Mouse (Mus musculus) stomach, embryonic 14.5 days (tissue): ENCODE results near the gene Gm1113. TPM values are rescaled to one million over a fixed set of nuclear protein-coding genes. Genes with fewer than 3 reads are reported as not detected.

ENCODE experiments used
- ATAC-seq: fragments of 200-750 bp; cut with Nextera tagmentation; 2 replicates; pipeline ENCODE4 v1.8.0; 2017; ENCODE audit warnings: low read depth, moderate TSS enrichment; ENCODE audit not compliant: insufficient number of reproducible peaks, insufficient read depth, low FRiP score
- H3K27ac ChIP-seq: fragments of 300-500 bp; sonication (generic); 2 replicates; pipeline ENCODE4 v1.5.1; 2014; ENCODE audit warnings: mild to moderate bottlenecking, low read length, moderate library complexity, mixed read lengths
- H3K27me3 ChIP-seq: fragments of 300-500 bp; sonication (generic); 2 replicates; pipeline ENCODE4 v1.6.1; 2014; ENCODE audit warnings: low read length, control low read depth, mixed read lengths; ENCODE audit not compliant: control insufficient read depth, insufficient read depth
- H3K36me3 ChIP-seq: fragments of 300-500 bp; sonication (generic); 2 replicates; pipeline ENCODE4 v1.6.1; 2014; ENCODE audit warnings: mild to moderate bottlenecking, control low read depth, low read length, moderate library complexity, mixed read lengths; ENCODE audit not compliant: control insufficient read depth, insufficient read depth
- H3K4me1 ChIP-seq: fragments of 300-500 bp; sonication (generic); 2 replicates; pipeline ENCODE4 v1.6.1; 2014; ENCODE audit warnings: low read length, control low read depth, mixed read lengths; ENCODE audit not compliant: control insufficient read depth, insufficient read depth
- H3K4me2 ChIP-seq: fragments of 300-500 bp; sonication (generic); replicated peaks from 2 replicates; pipeline ENCODE4 v1.6.1; 2014; ENCODE audit warnings: low read depth, low read length, control low read depth
- H3K4me3 ChIP-seq: fragments of 300-500 bp; sonication (generic); 2 replicates; pipeline ENCODE4 v1.5.1; 2014; ENCODE audit warnings: low read depth, low read length, control low read depth
- H3K9ac ChIP-seq: fragments of 300-500 bp; sonication (generic); replicated peaks from 2 replicates; pipeline ENCODE4 v1.6.1; 2014; ENCODE audit warnings: low read depth, mild to moderate bottlenecking, control low read depth, low read length, moderate library complexity, mixed read lengths
- H3K9me3 ChIP-seq: fragments of 300-500 bp; sonication (generic); 2 replicates; pipeline ENCODE4 v1.6.1; 2016; ENCODE audit warnings: low read depth, low read length, control low read depth; ENCODE audit not compliant: control insufficient read depth
- WGBS: fragments of 180-500 bp; shearing (Covaris S2); extraction: QIAGEN DNeasy Blood & Tissue Kit; methylation state at CpG from one replicate; pipeline ENCODE4 v1.1.7; 2014; 5-methylcytosine and 5-hydroxymethylcytosine counted together
- polyA plus RNA-seq: library from polyadenylated mRNA; unstranded; fragments of >200 nt; fragmentation: Nextera tagmentation; extraction: Ambion mirVana; gene quantifications from 2 replicates; pipeline ENCODE4 v1.2.1, GENCODE M21; 2014

Gm1113 gene
- polyA plus RNA-seq = not detected in 2 replicates

DNA sequence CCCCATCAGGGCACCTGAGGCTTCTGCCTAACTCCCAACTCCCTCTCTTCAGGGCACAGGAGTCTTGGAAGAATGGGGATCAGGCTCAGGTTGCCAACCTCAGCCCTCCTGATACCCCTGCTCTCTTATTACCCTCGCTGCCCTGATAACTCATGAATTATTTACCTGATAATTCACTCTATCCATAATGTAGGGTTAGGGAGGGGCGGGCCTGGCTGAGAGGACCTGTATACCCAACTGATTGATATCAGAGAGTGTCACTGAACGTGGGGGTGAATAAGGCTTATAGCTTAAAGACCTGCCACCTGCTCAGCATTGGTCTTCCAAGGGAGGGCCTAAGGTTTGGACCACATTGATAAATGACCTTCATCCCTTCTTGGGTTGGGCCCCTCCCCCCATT is at the start of gene Gm1113:
Gene Gm1113 (minus strand): TSS at position 101 of the 400 bp plus-strand sequence.
- WGBS = 64% methylated on average over 3 of the region's 3 CpGs

DNA sequence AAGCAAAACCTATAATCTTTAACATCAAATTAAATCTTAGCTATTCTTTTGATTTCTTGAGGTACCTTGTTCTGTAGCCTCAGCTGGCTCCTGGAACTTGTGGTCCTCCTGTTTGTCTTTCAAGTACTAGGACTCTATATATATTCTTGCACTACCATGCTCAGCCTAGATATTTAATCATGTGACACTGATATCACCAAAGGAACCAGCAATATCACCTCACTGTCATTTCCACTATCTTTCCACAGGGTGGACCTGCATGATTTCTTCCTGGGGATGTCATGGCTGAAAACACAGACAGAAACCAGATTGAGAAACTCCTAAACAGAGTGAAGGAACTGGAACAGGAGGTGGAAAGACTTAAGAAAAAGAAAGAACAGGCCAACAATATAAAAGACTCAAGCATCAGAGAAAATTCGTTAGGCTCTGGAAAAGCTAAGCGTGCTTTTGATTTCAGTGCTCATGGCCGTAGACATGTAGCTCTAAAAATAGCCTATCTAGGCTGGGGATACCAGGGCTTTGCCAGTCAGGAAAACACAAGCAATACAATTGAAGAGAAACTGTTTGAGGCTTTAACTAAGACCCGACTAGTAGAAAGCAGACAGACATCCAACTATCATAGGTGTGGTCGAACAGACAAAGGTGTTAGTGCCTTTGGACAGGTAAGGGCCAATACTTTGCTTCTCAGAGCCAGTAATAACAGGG is 46.6 kb upstream of the Gm1113 start:
- Histone ChIP-seq H3K9me3 (no peaks in the 10 kb centered on the region), H3K27ac (no peak overlapping the region), H3K36me3 (peaks cover 45% of the 10 kb centered on the region; the same call in 1 of the 2 replicates), H3K4me2 (no peak overlapping the region), H3K4me3 (no peak overlapping the region), H3K9ac (no peak overlapping the region), H3K4me1 (peaks cover 11% of the 10 kb centered on the region; the same call in 1 of the 2 replicates), H3K27me3 (no peaks in the 10 kb centered on the region)
- ATAC-seq = no peak
- WGBS = 90% methylated on average over 5 of the region's 5 CpGs

More for the DNA sequence above, at the start of gene Gm1113:
- Histone ChIP-seq H3K27ac (no peak within 1 kb of the TSS), H3K4me1 (0 out of 2 replicates have a peak, but pooled peaks cover 6% of the 10 kb centered on the region), H3K4me3 (no peak within 1 kb of the TSS), H3K36me3 (no peaks in the 10 kb centered on the region), H3K9me3 (no peaks in the 10 kb centered on the region), H3K27me3 (no peaks in the 10 kb centered on the region), H3K4me2 (no peak within 1 kb of the TSS), H3K9ac (no peak within 1 kb of the TSS)
- ATAC-seq = no peak

DNA sequence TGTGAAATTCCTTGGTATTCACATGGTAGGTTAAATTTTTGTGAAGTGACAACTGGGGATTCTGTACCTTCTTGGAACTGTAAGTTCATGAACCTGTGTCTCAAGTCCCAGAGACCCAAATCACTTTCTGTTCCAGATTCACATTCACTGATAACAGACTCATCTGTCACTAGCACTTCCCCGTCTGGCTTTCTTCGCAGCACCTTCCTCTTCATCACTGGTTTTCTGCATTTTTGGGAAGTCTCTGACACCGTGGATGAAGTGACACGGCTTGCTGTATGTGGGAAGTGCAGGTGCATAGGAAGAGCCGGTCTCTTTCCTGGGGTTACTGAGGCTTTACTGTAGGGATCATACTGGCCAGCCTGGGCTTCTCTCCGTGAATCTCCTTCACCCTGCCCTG is 43.5 kb upstream of the Gm1113 start:
- Histone ChIP-seq H3K27ac (no peak overlapping the region), H3K4me1 (peaks cover 12% of the 10 kb centered on the region; the same call in 1 of the 2 replicates), H3K9ac (no peak overlapping the region), H3K9me3 (no peaks in the 10 kb centered on the region), H3K4me2 (no peak overlapping the region), H3K36me3 (peaks cover 37% of the 10 kb centered on the region; the same call in 1 of the 2 replicates), H3K4me3 (no peak overlapping the region), H3K27me3 (no peaks in the 10 kb centered on the region)
- 86% methylated on average over 6 of the region's 6 CpGs for WGBS
- no peak for ATAC-seq

DNA sequence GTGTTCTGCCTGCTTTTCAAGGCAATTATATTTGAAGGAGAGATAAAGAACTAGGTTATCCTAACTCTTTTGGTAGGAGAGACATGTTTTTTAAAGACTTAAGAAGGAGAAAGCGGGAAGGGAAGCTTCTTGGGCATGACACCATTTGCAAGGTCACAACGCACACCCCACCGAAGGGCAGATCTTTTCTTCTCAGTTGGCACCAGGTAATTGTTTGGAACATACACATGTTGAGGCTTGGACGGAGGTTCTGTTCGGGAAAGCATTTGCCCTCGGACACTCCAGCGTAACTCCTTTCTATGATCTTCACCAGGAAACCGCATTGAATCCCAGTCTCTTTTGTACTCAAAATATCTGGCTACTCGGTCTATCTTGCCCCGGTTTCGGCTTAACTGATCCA is 43.0 kb upstream of the Gm1113 start:
- H3K27ac ChIP-seq = no peak overlapping the region
- H3K4me2 ChIP-seq = no peak overlapping the region
- 95% methylated on average over 11 of the region's 11 CpGs for WGBS
- ATAC-seq = no peak
- H3K4me1 ChIP-seq = peaks cover 12% of the 10 kb centered on the region; the same call in 1 of the 2 replicates
- no peaks in the 10 kb centered on the region for H3K27me3 ChIP-seq
- H3K9ac ChIP-seq = no peak overlapping the region
- H3K36me3 ChIP-seq = peaks cover 33% of the 10 kb centered on the region; the same call in 1 of the 2 replicates
- no peak overlapping the region for H3K4me3 ChIP-seq
- no peaks in the 10 kb centered on the region for H3K9me3 ChIP-seq

DNA sequence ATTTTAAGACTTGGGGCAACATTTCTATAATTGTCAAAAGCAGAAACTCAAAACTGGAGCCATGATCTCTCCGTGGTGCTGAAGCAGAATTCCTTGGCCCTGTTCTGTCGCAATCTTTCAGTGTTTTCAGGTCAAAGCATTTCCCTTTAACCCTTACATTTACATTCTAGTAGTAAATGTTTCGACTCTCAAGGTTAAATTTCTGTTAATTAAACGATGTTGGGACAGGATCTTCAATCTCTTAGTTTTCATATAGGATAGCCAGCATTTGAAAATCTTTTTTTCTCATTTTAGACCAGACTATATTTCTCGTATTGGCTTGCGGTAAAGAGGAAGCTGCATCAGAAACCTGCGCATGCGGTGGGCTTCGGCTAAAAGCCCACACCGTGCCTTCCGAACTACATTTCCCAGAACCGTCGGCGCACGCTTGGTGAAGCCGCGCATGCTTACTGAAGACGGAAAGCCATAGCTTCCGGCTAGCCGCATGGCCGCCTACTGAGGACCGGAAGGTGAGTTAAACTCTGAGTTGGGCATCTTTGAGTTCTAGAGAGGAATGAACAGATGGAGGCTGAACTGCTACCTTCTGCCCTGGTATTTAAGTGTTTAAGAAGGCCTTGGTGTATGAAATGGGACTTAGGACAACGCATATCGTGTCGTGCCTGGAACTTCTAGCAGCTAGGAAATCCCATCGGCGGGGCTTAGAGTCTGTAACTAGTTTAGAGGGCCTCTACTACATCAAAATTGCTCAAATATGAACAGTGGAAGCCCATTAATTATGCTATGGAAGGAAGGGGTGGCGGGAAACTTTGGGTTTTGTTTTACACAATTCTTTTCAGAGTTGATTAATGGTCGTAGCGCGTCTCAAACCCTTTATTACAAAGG is 41.2 kb upstream of the Gm1113 start:
- Histone ChIP-seq H3K27ac (peak overlapping the region; percentile 58; the same call in 1 of the 2 replicates), H3K27me3 (no peaks in the 10 kb centered on the region), H3K36me3 (peaks cover 19% of the 10 kb centered on the region; the same call in 1 of the 2 replicates), H3K4me3 (peak overlapping the region; percentile 79), H3K4me1 (peaks cover 12% of the 10 kb centered on the region; the same call in 1 of the 2 replicates), H3K9ac (peak overlapping the region; percentile 50), H3K4me2 (peak overlapping the region; percentile 97), H3K9me3 (no peaks in the 10 kb centered on the region)
- WGBS = 1% methylated on average over 31 of the region's 31 CpGs
- ATAC-seq = peak; percentile 89; the same call in 1 of the 2 replicates

DNA sequence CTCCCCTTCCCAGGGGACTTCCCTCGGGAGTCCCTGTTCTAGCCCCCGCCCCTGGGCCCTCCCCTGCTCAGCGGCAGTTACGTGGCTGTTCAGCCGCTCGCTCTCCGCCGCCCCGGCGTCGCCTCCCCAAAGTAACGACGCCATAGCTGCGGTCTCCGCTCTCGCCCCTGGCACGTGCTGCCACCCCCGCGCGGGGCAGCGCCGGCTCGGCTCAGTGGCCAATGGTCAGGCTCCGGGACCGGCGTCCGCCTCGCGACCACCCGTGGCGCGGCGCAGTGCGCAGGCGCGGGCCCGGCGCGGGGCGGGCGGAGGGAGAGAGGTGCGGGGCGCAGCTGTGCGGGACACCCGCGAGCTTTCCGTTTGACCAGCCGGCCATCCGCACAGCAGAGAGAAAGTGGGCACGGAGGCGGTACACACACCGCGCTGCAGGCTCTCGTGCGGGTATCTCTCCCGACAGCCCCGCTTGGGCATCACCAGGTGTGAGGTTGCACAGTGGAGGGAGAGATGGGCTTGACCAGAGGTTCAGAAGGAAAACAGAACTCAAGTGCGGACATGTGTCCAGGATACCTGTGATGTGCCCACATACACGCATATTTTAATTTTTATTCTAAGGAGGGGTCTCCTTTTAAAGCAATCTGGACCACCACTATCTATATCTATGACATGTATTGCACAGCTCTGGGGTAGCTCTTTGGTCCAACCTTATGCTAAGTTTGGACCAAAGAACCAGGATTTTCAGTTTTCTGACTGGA is 40.4 kb upstream of the Gm1113 start, which contains the start of the genes Ddx25 and Pus3:
Gene Ddx25 (minus strand): TSS at position 272 of the 752 bp plus-strand sequence.
Gene Pus3 (plus strand): TSS at position 339 of the 752 bp plus-strand sequence.
- Histone ChIP-seq H3K27me3 (no peaks in the 10 kb centered on the region), H3K9ac (peak within 1 kb of the TSS; percentile 50), H3K4me3 (peak within 1 kb of the TSS; percentile 79), H3K27ac (peak within 1 kb of the TSS; percentile 58; the same call in 1 of the 2 replicates), H3K9me3 (no peaks in the 10 kb centered on the region), H3K4me2 (peak within 1 kb of the TSS; percentile 97), H3K36me3 (peaks cover 16% of the 10 kb centered on the region; the same call in 1 of the 2 replicates), H3K4me1 (peaks cover 12% of the 10 kb centered on the region; the same call in 1 of the 2 replicates)
- peak; percentile 72 for ATAC-seq
- WGBS = under 1% methylated on average over 59 of the region's 59 CpGs

DNA sequence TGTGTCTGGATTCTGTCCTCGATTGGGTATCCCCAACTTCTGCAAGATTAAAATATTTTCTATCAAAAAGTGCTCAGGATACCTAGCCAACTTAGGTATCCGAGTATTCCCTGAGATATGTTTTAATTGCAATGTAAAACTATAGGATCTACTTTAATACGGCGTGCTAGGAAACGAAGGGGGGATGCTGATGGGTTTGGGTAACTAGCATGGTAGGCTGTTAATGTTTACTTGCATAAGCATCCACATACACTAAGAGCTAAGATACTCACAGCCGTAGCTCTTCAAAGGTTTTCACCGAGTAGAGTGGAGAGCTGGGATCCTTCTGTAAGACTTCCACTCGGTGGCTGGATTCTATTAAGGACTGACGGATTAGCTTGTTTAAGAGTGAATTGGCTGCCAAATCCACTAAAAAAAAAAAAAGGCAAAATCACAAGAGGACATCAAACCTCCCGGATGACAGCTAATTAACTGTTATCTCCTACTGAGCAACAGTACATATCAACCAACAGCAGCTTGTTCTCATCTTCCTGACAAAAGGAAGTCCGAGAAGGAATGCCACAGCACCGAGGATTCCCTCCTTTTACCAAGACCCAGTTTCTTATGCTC is 38.5 kb upstream of the Gm1113 start:
- no peak overlapping the region for H3K9ac ChIP-seq
- peaks cover 7% of the 10 kb centered on the region; the same call in 1 of the 2 replicates for H3K36me3 ChIP-seq
- H3K4me2 ChIP-seq = no peak overlapping the region
- no peak for ATAC-seq
- no peak overlapping the region for H3K4me3 ChIP-seq
- H3K27me3 ChIP-seq = no peaks in the 10 kb centered on the region
- no peaks in the 10 kb centered on the region for H3K9me3 ChIP-seq
- no peak overlapping the region for H3K27ac ChIP-seq
- WGBS = 53% methylated on average over 12 of the region's 12 CpGs
- H3K4me1 ChIP-seq = peaks cover 12% of the 10 kb centered on the region; the same call in 1 of the 2 replicates
